Mouse (Mus musculus): ENCODE data around the gene Tex26. TPM values are rescaled to one million over a fixed set of nuclear protein-coding genes. Genes with fewer than 3 reads are reported as not detected.

Tex26 gene
- total RNA-seq, 1 experiment, result 0.71 TPM

DNA sequence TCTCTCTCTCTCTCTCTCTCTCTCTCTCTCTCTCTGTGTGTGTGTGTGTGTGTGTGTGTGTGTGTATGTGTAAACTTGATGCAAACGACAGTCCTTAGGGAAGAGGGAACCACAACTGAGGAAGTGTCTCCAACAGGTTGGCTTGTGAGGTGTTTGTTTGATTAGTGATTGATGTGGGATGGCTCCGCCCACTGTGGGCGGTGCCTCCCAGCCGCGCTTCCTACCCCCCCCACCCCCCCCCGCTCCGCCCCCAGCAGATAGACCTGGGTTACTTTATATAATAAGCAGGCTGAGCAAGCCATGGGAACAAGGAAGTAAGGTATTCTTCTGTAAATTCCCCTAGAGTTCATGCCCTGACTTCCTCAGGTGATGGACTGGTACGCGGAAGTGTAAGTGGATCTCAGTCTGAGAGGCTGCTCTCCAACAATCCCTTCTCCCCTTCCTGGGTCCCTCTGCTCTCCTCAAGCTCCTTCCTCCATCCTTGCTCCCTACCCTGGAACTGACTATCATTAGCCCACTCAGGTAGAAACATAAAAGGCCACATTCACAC is 5.2 kb upstream of the Tex26 start:
- in situ Hi-C loops (cut with MboI; ENCODE audit: low sequenced_read_pairs in 2 of 2, unreplicated experiment in 2 of 2), result no loop called here
- H3K4me3 ChIP-seq (ENCODE audit: insufficient read depth in 1 of 2, low read depth in 1 of 2, low read length in 2 of 2, poor library complexity in 1 of 2, severe bottlenecking in 1 of 2), result no peak overlapping the region

DNA sequence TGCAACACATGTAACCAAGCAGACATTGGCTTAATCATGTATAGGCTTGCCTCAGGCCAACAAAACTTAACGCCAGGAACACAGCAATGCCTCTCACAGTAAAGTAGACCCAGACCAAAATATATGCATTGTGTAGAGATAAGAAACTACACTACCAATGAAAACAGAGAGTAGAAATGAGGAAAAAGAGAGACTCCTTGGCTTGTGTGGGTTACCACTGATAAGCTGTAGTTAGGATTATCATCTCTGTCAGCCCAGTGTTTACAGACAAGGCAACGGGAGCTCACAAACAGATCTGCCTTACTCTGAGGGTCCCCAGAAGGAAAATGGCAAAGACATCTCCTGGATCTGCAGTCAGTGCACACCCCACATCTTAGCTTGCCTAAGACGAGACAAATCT is 2.9 kb upstream of the Tex26 start:
- H3K4me3 ChIP-seq (ENCODE audit: insufficient read depth in 1 of 2, low read depth in 1 of 2, low read length in 2 of 2, poor library complexity in 1 of 2, severe bottlenecking in 1 of 2), result no peak overlapping the region
- no peak overlapping the region for H3K27ac ChIP-seq (ENCODE audit: insufficient read depth, low read depth, low read length, poor library complexity, severe bottlenecking)
- DNase-seq (ENCODE audit: low read depth, low spot score), result no peak
- no peak overlapping the region for H3K9ac ChIP-seq (ENCODE audit: insufficient read depth, low read depth, low read length, poor library complexity, severe bottlenecking)
- H3K36me3 ChIP-seq (ENCODE audit: control insufficient read depth, insufficient read depth, low read length, poor library complexity, severe bottlenecking), result no peaks in the 10 kb centered on the region
- in situ Hi-C loops (cut with MboI; ENCODE audit: low sequenced_read_pairs in 2 of 2, unreplicated experiment in 2 of 2), result no loop called here
- no peaks in the 10 kb centered on the region for H3K9me3 ChIP-seq (ENCODE audit: control insufficient read depth, insufficient read depth, low read depth, low read length)
- TF ChIP-seq CHD2 (IDR thresholded peaks at IDR 0.05; ENCODE audit: low read depth, low read length), result no peak
- TF ChIP-seq MAFK (IDR thresholded peaks at IDR 0.05; ENCODE audit: insufficient read depth, low read depth, low read length), result no peak
- TF ChIP-seq HCFC1 (IDR thresholded peaks at IDR 0.05; ENCODE audit: borderline replicate concordance, insufficient read depth, low read length), result no peak
- TF ChIP-seq ZNF384 (IDR thresholded peaks at IDR 0.05; ENCODE audit: low read depth, low read length), result no peak
- no peak for TF ChIP-seq ZC3H11A (IDR thresholded peaks at IDR 0.05; ENCODE audit: borderline replicate concordance, low read depth, low read length)
- H3K4me1 ChIP-seq (ENCODE audit: control insufficient read depth in 2 of 2, insufficient read depth in 2 of 2, low read length in 2 of 2, poor library complexity in 1 of 2), result peaks cover 3 to 8% of the 10 kb centered on the region in 2 experiments; a peak in 2 of 4 replicates

More for the DNA sequence above, 5.2 kb upstream of the Tex26 start:
- H3K36me3 ChIP-seq (ENCODE audit: control insufficient read depth, insufficient read depth, low read length, poor library complexity, severe bottlenecking), result no peaks in the 10 kb centered on the region
- H3K27ac ChIP-seq (ENCODE audit: insufficient read depth, low read depth, low read length, poor library complexity, severe bottlenecking), result no peak overlapping the region
- no peak overlapping the region for H3K9ac ChIP-seq (ENCODE audit: insufficient read depth, low read depth, low read length, poor library complexity, severe bottlenecking)
- TF ChIP-seq CHD2 (IDR thresholded peaks at IDR 0.05; ENCODE audit: low read depth, low read length), result no peak
- TF ChIP-seq HCFC1 (IDR thresholded peaks at IDR 0.05; ENCODE audit: borderline replicate concordance, insufficient read depth, low read length), result no peak
- no peak for TF ChIP-seq ZNF384 (IDR thresholded peaks at IDR 0.05; ENCODE audit: low read depth, low read length)
- no peak for TF ChIP-seq ZC3H11A (IDR thresholded peaks at IDR 0.05; ENCODE audit: borderline replicate concordance, low read depth, low read length)
- no peak for TF ChIP-seq MAFK (IDR thresholded peaks at IDR 0.05; ENCODE audit: insufficient read depth, low read depth, low read length)
- H3K9me3 ChIP-seq (ENCODE audit: control insufficient read depth, insufficient read depth, low read depth, low read length), result no peaks in the 10 kb centered on the region
- no peak for DNase-seq (ENCODE audit: low read depth, low spot score)
- peaks cover 2% of the 10 kb centered on the region in 2 experiments; a peak in 2 of 4 replicates for H3K4me1 ChIP-seq (ENCODE audit: control insufficient read depth in 2 of 2, insufficient read depth in 2 of 2, low read length in 2 of 2, poor library complexity in 1 of 2)

DNA sequence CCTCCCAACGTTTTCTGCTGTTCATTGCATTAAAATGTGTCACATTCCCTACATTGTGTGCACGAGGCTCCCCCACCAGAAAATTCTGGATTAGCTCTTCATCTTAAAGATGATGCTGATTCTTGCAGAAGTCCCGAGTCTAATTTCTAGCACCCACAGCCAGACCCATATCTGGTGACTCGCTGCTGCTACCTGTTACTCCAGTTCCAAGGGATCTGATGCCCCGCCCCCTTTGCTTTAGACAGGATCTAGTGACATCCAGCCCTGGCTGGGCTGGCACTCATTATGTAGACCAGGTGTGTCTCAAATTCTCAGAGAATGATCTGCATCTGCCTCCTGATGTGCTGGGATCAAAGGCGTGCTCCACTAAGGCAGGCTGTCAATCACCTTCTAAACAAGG is 2.3 kb upstream of the Tex26 start:
- in situ Hi-C loops (cut with MboI; ENCODE audit: low sequenced_read_pairs in 2 of 2, unreplicated experiment in 2 of 2), result no loop called here
- H3K9ac ChIP-seq (ENCODE audit: insufficient read depth, low read depth, low read length, poor library complexity, severe bottlenecking), result no peak overlapping the region

GRCm38 (mm10) chr5:149440180-149440573 is 717 bp downstream of the Tex26 start:
- TF ChIP-seq ZC3H11A (IDR thresholded peaks at IDR 0.05; ENCODE audit: borderline replicate concordance, low read depth, low read length) (no peak), ZNF384 (IDR thresholded peaks at IDR 0.05; ENCODE audit: low read depth, low read length) (no peak), MAFK (IDR thresholded peaks at IDR 0.05; ENCODE audit: insufficient read depth, low read depth, low read length) (peak; percentile 63; the same call in 1 of the 2 replicates), CHD2 (IDR thresholded peaks at IDR 0.05; ENCODE audit: low read depth, low read length) (no peak)
- Histone ChIP-seq H3K4me3 (ENCODE audit: insufficient read depth in 1 of 2, low read depth in 1 of 2, low read length in 2 of 2, poor library complexity in 1 of 2, severe bottlenecking in 1 of 2) (peak overlapping the region; percentile 47 to 55; a peak in 3 of 4 replicates), H3K9ac (ENCODE audit: insufficient read depth, low read depth, low read length, poor library complexity, severe bottlenecking) (no peak overlapping the region), H3K9me3 (ENCODE audit: control insufficient read depth, insufficient read depth, low read depth, low read length) (no peaks in the 10 kb centered on the region), H3K36me3 (ENCODE audit: control insufficient read depth, insufficient read depth, low read length, poor library complexity, severe bottlenecking) (no peaks in the 10 kb centered on the region), H3K27ac (ENCODE audit: insufficient read depth, low read depth, low read length, poor library complexity, severe bottlenecking) (no peak overlapping the region), H3K4me1 (ENCODE audit: control insufficient read depth in 2 of 2, insufficient read depth in 2 of 2, low read length in 2 of 2, poor library complexity in 1 of 2) (peaks cover 3 to 5% of the 10 kb centered on the region in 2 experiments; a peak in 2 of 4 replicates)
- in situ Hi-C loops (cut with MboI; ENCODE audit: low sequenced_read_pairs in 2 of 2, unreplicated experiment in 2 of 2), result no loop called here
- no peak for DNase-seq (ENCODE audit: low read depth, low spot score)

More for the DNA sequence above, 2.3 kb upstream of the Tex26 start:
- DNase-seq (ENCODE audit: low read depth, low spot score), result no peak
- Histone ChIP-seq H3K9me3 (ENCODE audit: control insufficient read depth, insufficient read depth, low read depth, low read length) (no peaks in the 10 kb centered on the region), H3K27ac (ENCODE audit: insufficient read depth, low read depth, low read length, poor library complexity, severe bottlenecking) (no peak overlapping the region), H3K4me1 (ENCODE audit: control insufficient read depth in 2 of 2, insufficient read depth in 2 of 2, low read length in 2 of 2, poor library complexity in 1 of 2) (peaks cover 3 to 8% of the 10 kb centered on the region in 2 experiments; a peak in 2 of 4 replicates), H3K4me3 (ENCODE audit: insufficient read depth in 1 of 2, low read depth in 1 of 2, low read length in 2 of 2, poor library complexity in 1 of 2, severe bottlenecking in 1 of 2) (no peak overlapping the region), H3K36me3 (ENCODE audit: control insufficient read depth, insufficient read depth, low read length, poor library complexity, severe bottlenecking) (no peaks in the 10 kb centered on the region)
- no peak for TF ChIP-seq HCFC1 (IDR thresholded peaks at IDR 0.05; ENCODE audit: borderline replicate concordance, insufficient read depth, low read length)
- TF ChIP-seq ZC3H11A (IDR thresholded peaks at IDR 0.05; ENCODE audit: borderline replicate concordance, low read depth, low read length), result no peak
- no peak for TF ChIP-seq MAFK (IDR thresholded peaks at IDR 0.05; ENCODE audit: insufficient read depth, low read depth, low read length)
- TF ChIP-seq CHD2 (IDR thresholded peaks at IDR 0.05; ENCODE audit: low read depth, low read length), result no peak
- TF ChIP-seq ZNF384 (IDR thresholded peaks at IDR 0.05; ENCODE audit: low read depth, low read length), result no peak
